Mouse (Mus musculus) bone marrow, adult 2 months (tissue): ENCODE measurements around the gene Ddb1.

ENCODE experiments used
- CTCF ChIP-seq: fragments of 200-500 bp; IDR thresholded peaks from 2 replicates; pipeline ENCODE4 v1.5.1; 2011; ENCODE audit warnings: low read length, control low read depth; ENCODE audit not compliant: control insufficient read depth, insufficient read depth
- POLR2A ChIP-seq: fragments of 200-500 bp; IDR thresholded peaks from 2 replicates; pipeline ENCODE4 v1.6.1; 2011; ENCODE audit warnings: low read depth, mild to moderate bottlenecking, control low read depth, low read length, borderline replicate concordance; ENCODE audit not compliant: control insufficient read depth

- TF ChIP-seq POLR2A (no peak), CTCF (no peak)
Measured at GRCm38 (mm10) chr19:10678772-10679067, 73.6 kb downstream of the Ddb1 start.
